Mouse (Mus musculus): ENCODE measurements around the gene Milr1.
A peak's percentile ranks its signal among the peaks of the same experiment; 100 is the strongest.

DNA sequence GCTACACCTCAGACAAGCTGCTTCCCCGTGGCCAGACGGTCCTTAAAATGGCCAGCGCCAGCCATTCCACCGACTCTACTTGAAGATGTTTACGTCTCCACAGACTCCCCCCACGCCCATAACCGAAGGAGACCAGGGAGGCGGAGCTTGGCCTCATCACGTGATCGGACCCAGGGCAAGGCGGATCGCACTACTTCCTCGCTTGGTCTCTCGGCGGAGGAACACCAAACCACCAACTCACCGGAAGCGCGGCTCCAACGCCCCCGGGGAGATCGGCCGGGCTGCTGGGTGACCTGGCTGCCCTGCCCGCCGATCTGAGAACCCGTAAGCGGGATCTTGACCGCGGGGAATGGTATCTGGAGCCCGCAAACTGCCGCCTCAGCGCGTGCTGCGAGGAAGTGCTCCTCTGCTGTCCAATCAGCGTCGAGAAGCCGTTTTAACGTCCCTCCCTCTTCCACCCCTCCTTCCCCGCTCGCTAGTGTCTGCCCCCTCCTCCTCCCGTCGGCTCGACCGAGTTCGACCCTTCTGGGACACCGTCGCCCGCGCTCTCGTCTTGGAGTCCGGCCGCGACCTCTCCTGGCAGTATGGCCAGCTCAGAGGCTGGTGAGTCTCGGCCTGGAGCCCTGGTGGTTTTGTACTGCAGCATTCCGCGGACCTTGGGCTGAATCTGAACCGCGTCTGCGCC lies 37.9 kb downstream of the Milr1 start, which contains the start of the genes Ddx5 and Cep95:
- TF ChIP-seq CTCF (IDR thresholded peaks at IDR 0.05; ENCODE audit: insufficient read depth, low read depth, low read length): no peak
- TF ChIP-seq POLR2A (IDR thresholded peaks at IDR 0.05; ENCODE audit: insufficient read depth, low read depth, low read length): peak; percentile 68

All from olfactory bulb, adult 2 months (tissue).